Comparison of ENCODE assay signal across 8 mouse cellular contexts in genomic region chr2:167505127-167505526, GRCm38 (mm10). TPM values are rescaled to one million over a fixed set of nuclear protein-coding genes. Genes with fewer than 3 reads are reported as not detected.
DNase-seq lines count a peak whose midpoint lies in the region; ATAC-seq and TF ChIP-seq lines count a peak whose summit lies in the region.

No protein-coding gene starts in this region.

- ATAC-seq in hematopoietic stem cell, adult 5-6 weeks (replicated peaks in 1 of 2; ENCODE audit: insufficient read depth in 1 of 2, low FRiP score in 2 of 2, low TSS enrichment in 1 of 2, low read depth in 1 of 2, poor library complexity in 2 of 2, severe bottlenecking in 2 of 2) = peak; percentile 61 to 69
- ATAC-seq in neutrophil, adult 5-6 weeks (ENCODE audit: extremely low read depth, insufficient number of reproducible peaks, low FRiP score, poor library complexity, severe bottlenecking) = peak; percentile 64

- peak overlapping the region; percentile 96 for H3K4me3 ChIP-seq in E14TG2a.4 (replicated peaks; ENCODE audit: low read length)
- H3K4me3 ChIP-seq in lung, adult 2 months (replicated peaks; ENCODE audit: extremely low read depth, low read depth, low read length) = peak overlapping the region; percentile 14

- no peak for TF ChIP-seq POLR2A in lung, adult 2 months (IDR thresholded peaks at IDR 0.05; ENCODE audit: borderline replicate concordance, extremely low read depth, low read depth, low read length)

- H3K27me3 ChIP-seq in E14TG2a.4 (ENCODE audit: insufficient read depth, low read length) = no peaks in the 10 kb centered on the region

- TF ChIP-seq CTCF in E14TG2a.4 (conservative IDR thresholded peaks at IDR 0.05; ENCODE audit: low read length) = no peak
- TF ChIP-seq CTCF in lung, adult 2 months (IDR thresholded peaks at IDR 0.05; ENCODE audit: insufficient read depth, low read length) = no peak

- 10% methylated on average over 3 of the region's 3 CpGs for WGBS in lung, adult 2 months

- no peaks in the 10 kb centered on the region for H3K9me3 ChIP-seq in E14TG2a.4 (ENCODE audit: low read length)

- intact Hi-C loops in left cerebral cortex, postnatal 25 days (cut with DNase I) = no loop called here

- peak; percentile 32 for DNase-seq in cerebellum, adult 9-10 months
- no peak for DNase-seq in cerebellum, postnatal 36 days
- peak; percentile 60 for DNase-seq in lung, adult 2 months
- DNase-seq in layer of hippocampus, adult 18-20 months (ENCODE audit: low spot score in 2 of 2) = no peak
- no peak for DNase-seq in left cerebral cortex, postnatal 25 days (ENCODE audit: low spot score in 2 of 2)

- peaks cover 55% of the 10 kb centered on the region for H3K4me1 ChIP-seq in E14TG2a.4 (replicated peaks; ENCODE audit: low read depth, low read length)
- peaks cover 21% of the 10 kb centered on the region for H3K4me1 ChIP-seq in lung, adult 2 months (ENCODE audit: control insufficient read depth, insufficient read depth, low read length)

- peaks cover 59% of the 10 kb centered on the region for H3K36me3 ChIP-seq in E14TG2a.4 (ENCODE audit: insufficient read depth, low read length)

RNA-seq across cellular contexts. Expression of gene Spata2, which starts 12.4 kb away (rescaled TPM):
- 11.6 and 16.9 TPM in 2 replicates for total RNA-seq in hematopoietic stem cell, adult 5-6 weeks (2017)
- polyA plus RNA-seq in lung, adult 2 months (2012; rRNA removed) = 23.3 and 23.5 TPM in 2 replicates
- 9.5 and 9.7 TPM in 2 replicates for total RNA-seq in neutrophil, adult 5-6 weeks (2017)
- 10 to 100 TPM; 81.6 to 89.6 TPM for total RNA-seq in layer of hippocampus, adult 18-20 months (2021)
- 10 to 100 TPM; 72.0 to 74.4 TPM for total RNA-seq in left cerebral cortex, postnatal 25 days (2021)

RNA-seq across cellular contexts. Expression of gene Rnf114, which starts 12.7 kb away (rescaled TPM):
- 43.0 and 53.4 TPM in 2 replicates for total RNA-seq in hematopoietic stem cell, adult 5-6 weeks (2017)
- 87.2 and 122 TPM in 2 replicates for polyA plus RNA-seq in lung, adult 2 months (2012; rRNA removed)
- 86.2 and 103 TPM in 2 replicates for total RNA-seq in neutrophil, adult 5-6 weeks (2017)
- 10 to 100 TPM; 51.4 to 54.6 TPM for total RNA-seq in layer of hippocampus, adult 18-20 months (2021)
- 10 to 100 TPM; 59.7 to 61.3 TPM for total RNA-seq in left cerebral cortex, postnatal 25 days (2021)

RNA-seq across cellular contexts. Expression of gene Snai1, which starts 32.9 kb away (rescaled TPM):
- not detected in 2 replicates for total RNA-seq in hematopoietic stem cell, adult 5-6 weeks (2017)
- 70.8 and 85.0 TPM in 2 replicates for polyA plus RNA-seq in lung, adult 2 months (2012; rRNA removed)
- total RNA-seq in neutrophil, adult 5-6 weeks (2017) = 2.9 and 3.1 TPM in 2 replicates
- total RNA-seq in layer of hippocampus, adult 18-20 months (2021) = under 1 TPM; 0.32 to 0.53 TPM
- total RNA-seq in left cerebral cortex, postnatal 25 days (2021) = under 1 TPM; 0.57 to 0.94 TPM

Comparison
In these comparisons a context has a peak if more than half of its experiments do, and no peak if none do; other contexts are left out.
1. DNase-seq: peak in cerebellum, adult 9-10 months (single experiment) and lung, adult 2 months (single experiment); none in cerebellum, postnatal 36 days (0 of 2), layer of hippocampus, adult 18-20 months (0 of 2) and left cerebral cortex, postnatal 25 days (0 of 2).